In the genomic region with DNA sequence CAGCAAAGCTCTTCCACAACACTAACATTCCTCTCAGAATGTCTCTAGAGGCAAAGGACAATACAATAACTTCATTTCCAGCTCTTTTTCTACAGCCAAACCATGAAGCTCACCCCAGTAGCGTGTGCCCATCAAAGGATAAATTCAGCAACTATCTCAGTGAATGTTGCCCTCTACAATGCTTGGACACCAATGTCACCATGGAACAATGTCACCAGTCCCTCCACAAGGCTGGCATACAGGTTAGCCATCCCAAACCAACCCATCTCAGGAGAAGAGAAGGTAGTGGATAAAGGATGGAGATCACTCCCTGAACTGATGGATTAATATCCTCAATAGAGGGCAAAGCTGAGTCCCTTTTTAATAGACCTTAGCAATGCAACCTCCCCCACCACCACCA, we compare ENCODE assay signal across 16 mouse cellular contexts.
A peak's percentile ranks its signal among the peaks of the same experiment; 100 is the strongest.
DNase-seq lines count a peak whose midpoint lies in the region; ATAC-seq lines count a peak whose summit lies in the region.
"Had no signal": no experiment of that assay in that cellular context is flagged by ENCODE, and none has a peak within 500 bp of the region (broad histone marks: within the 10 kb centered on the region; RNA-seq: fewer than 3 reads in every experiment).

No protein-coding gene starts in this region.

- ATAC-seq in forebrain, embryonic 15.5 days (replicated peaks): peak; percentile 5; the same call in 1 of the 2 replicates
- ATAC-seq in forebrain, embryonic 16.5 days: no peak
- ATAC-seq in midbrain, embryonic 14.5 days (ENCODE audit: low FRiP score, low TSS enrichment): no peak
- ATAC-seq in neural tube, embryonic 13.5 days (ENCODE audit: low read depth): peak; percentile 32; the same call in 1 of the 2 replicates
- ATAC-seq in heart, embryonic 12.5 days (ENCODE audit: insufficient number of reproducible peaks, low FRiP score): no peak
- ATAC-seq: intestine, embryonic 15.5 days; liver, postnatal 0 days had no signal

- no peak overlapping the region for H3K27ac ChIP-seq in forebrain, embryonic 15.5 days (replicated peaks)
- H3K27ac ChIP-seq in forebrain, embryonic 16.5 days (ENCODE audit: low read length): no peak overlapping the region
- no peak overlapping the region for H3K27ac ChIP-seq in midbrain, embryonic 14.5 days (replicated peaks; ENCODE audit: low read depth, low read length)
- no peak overlapping the region for H3K27ac ChIP-seq in midbrain, embryonic 10.5 days (replicated peaks)
- no peak overlapping the region for H3K27ac ChIP-seq in neural tube, embryonic 13.5 days (replicated peaks)
- H3K27ac ChIP-seq in heart, embryonic 12.5 days (ENCODE audit: poor library complexity, severe bottlenecking): no peak overlapping the region
- H3K27ac ChIP-seq: embryonic facial prominence, embryonic 12.5 days; intestine, embryonic 15.5 days; limb, embryonic 15.5 days had no signal

- DNase-seq in midbrain, embryonic 14.5 days: no peak
- no peak for DNase-seq in midbrain, embryonic 10.5 days (ENCODE audit: low spot score)
- peak; percentile 43 for DNase-seq in cerebellum, adult 8-10 months
- no peak for DNase-seq in heart, adult 11 months
- DNase-seq: adrenal gland, postnatal 14 days; heart, adult 18-20 months; liver, postnatal 0 days; lung, postnatal 4 days; right cerebral cortex, postnatal 14 days had no signal

- H3K27me3 ChIP-seq in forebrain, embryonic 15.5 days: no peaks in the 10 kb centered on the region
- no peaks in the 10 kb centered on the region for H3K27me3 ChIP-seq in forebrain, embryonic 16.5 days (replicated peaks; ENCODE audit: control insufficient read depth, insufficient read depth, low read length)
- no peaks in the 10 kb centered on the region for H3K27me3 ChIP-seq in midbrain, embryonic 14.5 days (ENCODE audit: control insufficient read depth, insufficient read depth, low read length)
- no peaks in the 10 kb centered on the region for H3K27me3 ChIP-seq in midbrain, embryonic 10.5 days (ENCODE audit: low read depth, poor library complexity, severe bottlenecking)
- H3K27me3 ChIP-seq in neural tube, embryonic 13.5 days: no peaks in the 10 kb centered on the region
- H3K27me3 ChIP-seq in heart, embryonic 12.5 days (replicated peaks): no peaks in the 10 kb centered on the region
- H3K27me3 ChIP-seq: embryonic facial prominence, embryonic 12.5 days; intestine, embryonic 15.5 days; limb, embryonic 15.5 days had no signal

- no peak overlapping the region for H3K9ac ChIP-seq in forebrain, embryonic 15.5 days (replicated peaks)
- no peak overlapping the region for H3K9ac ChIP-seq in forebrain, embryonic 16.5 days (replicated peaks; ENCODE audit: low read depth, low read length)
- H3K9ac ChIP-seq in midbrain, embryonic 14.5 days (replicated peaks; ENCODE audit: low read length): no peak overlapping the region
- H3K9ac ChIP-seq in neural tube, embryonic 13.5 days: no peak overlapping the region
- no peak overlapping the region for H3K9ac ChIP-seq in heart, embryonic 12.5 days
- H3K9ac ChIP-seq: embryonic facial prominence, embryonic 12.5 days; intestine, embryonic 15.5 days; limb, embryonic 15.5 days; liver, postnatal 0 days had no signal

- WGBS in forebrain, embryonic 15.5 days: 92% methylated on average over 1 of the region's 1 CpGs
- 91% methylated on average over 1 of the region's 1 CpGs for WGBS in forebrain, embryonic 16.5 days
- 92% methylated on average over 1 of the region's 1 CpGs for WGBS in midbrain, embryonic 14.5 days
- 84% methylated on average over 1 of the region's 1 CpGs for WGBS in midbrain, embryonic 10.5 days
- WGBS in neural tube, embryonic 13.5 days: 94% methylated on average over 1 of the region's 1 CpGs
- WGBS in heart, embryonic 12.5 days: 83% methylated on average over 1 of the region's 1 CpGs

- H3K4me3 ChIP-seq in forebrain, embryonic 15.5 days: no peak overlapping the region
- no peak overlapping the region for H3K4me3 ChIP-seq in forebrain, embryonic 16.5 days (replicated peaks; ENCODE audit: low read length)
- H3K4me3 ChIP-seq in midbrain, embryonic 14.5 days (replicated peaks; ENCODE audit: low read depth, low read length): no peak overlapping the region
- H3K4me3 ChIP-seq in midbrain, embryonic 10.5 days: no peak overlapping the region
- H3K4me3 ChIP-seq in neural tube, embryonic 13.5 days: no peak overlapping the region
- no peak overlapping the region for H3K4me3 ChIP-seq in heart, embryonic 12.5 days
- H3K4me3 ChIP-seq: embryonic facial prominence, embryonic 12.5 days; intestine, embryonic 15.5 days; limb, embryonic 15.5 days had no signal

- peaks cover 8% of the 10 kb centered on the region; the same call in 1 of the 2 replicates for H3K4me1 ChIP-seq in forebrain, embryonic 15.5 days
- peaks cover 4% of the 10 kb centered on the region; the same call in 1 of the 2 replicates for H3K4me1 ChIP-seq in forebrain, embryonic 16.5 days (replicated peaks; ENCODE audit: control insufficient read depth, insufficient read depth, low read length)
- no peaks in the 10 kb centered on the region for H3K4me1 ChIP-seq in midbrain, embryonic 14.5 days (ENCODE audit: control insufficient read depth, insufficient read depth, low read length)
- peaks cover 5% of the 10 kb centered on the region for H3K4me1 ChIP-seq in midbrain, embryonic 10.5 days
- no peaks in the 10 kb centered on the region for H3K4me1 ChIP-seq in neural tube, embryonic 13.5 days (replicated peaks)
- H3K4me1 ChIP-seq in heart, embryonic 12.5 days (replicated peaks): no peaks in the 10 kb centered on the region
- H3K4me1 ChIP-seq: embryonic facial prominence, embryonic 12.5 days; intestine, embryonic 15.5 days; limb, embryonic 15.5 days had no signal

- no peaks in the 10 kb centered on the region for H3K9me3 ChIP-seq in forebrain, embryonic 15.5 days
- H3K9me3 ChIP-seq in forebrain, embryonic 16.5 days (ENCODE audit: control insufficient read depth, low read length): no peaks in the 10 kb centered on the region
- H3K9me3 ChIP-seq in midbrain, embryonic 14.5 days (ENCODE audit: control insufficient read depth, low read length): no peaks in the 10 kb centered on the region
- no peaks in the 10 kb centered on the region for H3K9me3 ChIP-seq in midbrain, embryonic 10.5 days (replicated peaks)
- H3K9me3 ChIP-seq in neural tube, embryonic 13.5 days: no peaks in the 10 kb centered on the region
- no peaks in the 10 kb centered on the region for H3K9me3 ChIP-seq in heart, embryonic 12.5 days (replicated peaks)
- H3K9me3 ChIP-seq: embryonic facial prominence, embryonic 12.5 days; intestine, embryonic 15.5 days; limb, embryonic 15.5 days had no signal

- H3K36me3 ChIP-seq in forebrain, embryonic 15.5 days: no peaks in the 10 kb centered on the region
- no peaks in the 10 kb centered on the region for H3K36me3 ChIP-seq in forebrain, embryonic 16.5 days (ENCODE audit: control insufficient read depth, insufficient read depth)
- no peaks in the 10 kb centered on the region for H3K36me3 ChIP-seq in midbrain, embryonic 14.5 days (ENCODE audit: control insufficient read depth, insufficient read depth, low read length)
- H3K36me3 ChIP-seq in midbrain, embryonic 10.5 days: no peaks in the 10 kb centered on the region
- H3K36me3 ChIP-seq in neural tube, embryonic 13.5 days: no peaks in the 10 kb centered on the region
- H3K36me3 ChIP-seq in heart, embryonic 12.5 days: no peaks in the 10 kb centered on the region
- H3K36me3 ChIP-seq: embryonic facial prominence, embryonic 12.5 days; intestine, embryonic 15.5 days; limb, embryonic 15.5 days had no signal

- H3K4me2 ChIP-seq in forebrain, embryonic 15.5 days (replicated peaks): no peak overlapping the region
- no peak overlapping the region; the same call in 1 of the 2 replicates for H3K4me2 ChIP-seq in forebrain, embryonic 16.5 days (ENCODE audit: low read length)
- 0 out of 2 replicates have a peak overlapping the region, but pooled peaks have one; percentile 51 for H3K4me2 ChIP-seq in midbrain, embryonic 14.5 days (ENCODE audit: low read length)
- peak overlapping the region; percentile 7; the same call in 1 of the 2 replicates for H3K4me2 ChIP-seq in neural tube, embryonic 13.5 days
- H3K4me2 ChIP-seq in heart, embryonic 12.5 days: no peak overlapping the region
- H3K4me2 ChIP-seq: embryonic facial prominence, embryonic 12.5 days; intestine, embryonic 15.5 days; limb, embryonic 15.5 days had no signal

Comparison
In these comparisons a context has a peak if more than half of its experiments do, and no peak if none do; other contexts are left out.
1. ATAC-seq: peak in forebrain, embryonic 15.5 days (single experiment) and neural tube, embryonic 13.5 days (single experiment); none in forebrain, embryonic 16.5 days (single experiment), midbrain, embryonic 14.5 days (single experiment) and heart, embryonic 12.5 days (single experiment).
2. H3K4me2 ChIP-seq: peak in midbrain, embryonic 14.5 days (single experiment) and neural tube, embryonic 13.5 days (single experiment); none in forebrain, embryonic 15.5 days (single experiment), forebrain, embryonic 16.5 days (single experiment) and heart, embryonic 12.5 days (single experiment).